Mouse (Mus musculus) CD8-positive naive resting alpha-beta T cell, adult 2 months (primary cell): ENCODE results near the gene Prkci.

Source experiments
- DNase-seq, 2 experiments: peaks; one replicate each; pipeline ENCODE4 v3.0.0; 2022; ENCODE audit warnings: low read depth in 2 of 2, low spot score in 2 of 2

Gene Prkci

GRCm38 (mm10) chr3:30995283-30995898 lies at the start of gene Prkci:
TSS of gene Prkci (plus strand) at chr3:30995747.
- peak; percentile 85 to 89 for DNase-seq

- no peak for DNase-seq
These were observed 43.9 kb upstream of the Prkci start for GRCm38 (mm10) chr3:30951652-30952051.

- DNase-seq, result no peak
These were observed 43.1 kb upstream of the Prkci start for GRCm38 (mm10) chr3:30952273-30953070.

- DNase-seq, result no peak
These were observed 39.2 kb upstream of the Prkci start for GRCm38 (mm10) chr3:30956327-30956726.

- DNase-seq, result no peak
These were observed 36.8 kb upstream of the Prkci start for GRCm38 (mm10) chr3:30958709-30959108.

- no peak for DNase-seq
These were observed 35.4 kb upstream of the Prkci start for GRCm38 (mm10) chr3:30959868-30960831.

- no peak for DNase-seq
These were observed 32.4 kb upstream of the Prkci start for GRCm38 (mm10) chr3:30963100-30963499.

GRCm38 (mm10) chr3:30964216-30964615 lies 31.3 kb upstream of the Prkci start:
- DNase-seq, result no peak

GRCm38 (mm10) chr3:30965644-30966043 lies 29.9 kb upstream of the Prkci start:
- peak; percentile 18 to 30 for DNase-seq

GRCm38 (mm10) chr3:30968531-30969092 lies 26.9 kb upstream of the Prkci start:
- DNase-seq, result peak; percentile 44 to 46

- DNase-seq, result peak; percentile 85 to 87
These were observed 26.4 kb upstream of the Prkci start, which contains the start of gene Phc3 for GRCm38 (mm10) chr3:30969104-30969581. TSS of gene Phc3 (minus strand) at chr3:30969415.

GRCm38 (mm10) chr3:30975102-30975754 lies 20.3 kb upstream of the Prkci start:
- DNase-seq, result peak; percentile 65 to 69

GRCm38 (mm10) chr3:30976991-30977603 lies 18.4 kb upstream of the Prkci start:
- no peak for DNase-seq

GRCm38 (mm10) chr3:30981616-30982380 lies 13.7 kb upstream of the Prkci start:
- no peak for DNase-seq

GRCm38 (mm10) chr3:30982924-30983536 lies 12.5 kb upstream of the Prkci start:
- no peak for DNase-seq

- DNase-seq, result no peak
These were observed 7.9 kb upstream of the Prkci start for GRCm38 (mm10) chr3:30987396-30988318.

GRCm38 (mm10) chr3:30992161-30992560 lies 3.4 kb upstream of the Prkci start:
- no peak for DNase-seq
